Mouse (Mus musculus): ENCODE measurements around the gene Mcf2l.

DNA sequence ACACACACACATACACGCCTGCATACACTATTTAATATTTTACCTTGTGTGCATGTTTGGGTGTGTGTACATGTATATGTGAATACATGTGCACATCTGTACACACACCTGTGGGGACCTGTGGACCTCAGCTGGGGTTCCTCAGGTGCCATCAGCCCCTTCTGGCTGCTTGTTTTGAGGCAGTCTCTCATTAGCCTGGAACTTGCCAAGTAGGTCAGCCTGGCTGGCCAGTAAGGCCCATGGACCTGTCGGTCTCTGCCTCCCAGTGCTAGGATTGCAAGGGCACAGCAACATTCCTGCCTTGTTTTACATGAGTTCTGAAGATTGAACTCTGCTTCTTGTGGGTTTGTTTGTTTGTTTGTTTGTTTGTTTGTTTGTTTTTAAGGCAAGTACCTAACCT is 87.0 kb downstream of the Mcf2l start:
- TF ChIP-seq CTCF (IDR thresholded peaks at IDR 0.05; ENCODE audit: low read depth): no peak
- TF ChIP-seq EP300 (IDR thresholded peaks at IDR 0.05; ENCODE audit: low read depth): no peak
